Mouse (Mus musculus): ENCODE results near the gene Slc1a3.

- TF ChIP-seq POLR2A (IDR thresholded peaks at IDR 0.05; ENCODE audit: insufficient read depth, low read depth, low read length) (no peak), CTCF (IDR thresholded peaks at IDR 0.05) (no peak), EP300 (IDR thresholded peaks at IDR 0.05; ENCODE audit: insufficient read depth, low read depth, low read length) (no peak)
Observed at GRCm38 (mm10) chr15:8706178-8706577, 4.4 kb downstream of the Slc1a3 start.

Data from heart, adult 2 months (tissue).